Comparison of ENCODE assay signal across 12 mouse cellular contexts in genomic region chr13:63941170-63941569, GRCm38 (mm10).
"Had no signal": no experiment of that assay in that cellular context is flagged by ENCODE, and none has a peak within 500 bp of the region (broad histone marks: within the 10 kb centered on the region; RNA-seq: fewer than 3 reads in every experiment).

No protein-coding gene starts in this region.

- H3K27me3 ChIP-seq: limb, embryonic 15.5 days; liver, embryonic 12.5 days; megakaryocyte, embryonic 14.5 days had no signal

- H3K4me3 ChIP-seq: limb, embryonic 15.5 days; liver, embryonic 12.5 days; megakaryocyte, embryonic 14.5 days; midbrain, embryonic 13.5 days had no signal

- H3K9me3 ChIP-seq: limb, embryonic 15.5 days; liver, embryonic 12.5 days; megakaryocyte, embryonic 14.5 days; midbrain, embryonic 13.5 days had no signal

- H3K27ac ChIP-seq: limb, embryonic 15.5 days; liver, embryonic 12.5 days; midbrain, embryonic 13.5 days had no signal

- H3K4me2 ChIP-seq: limb, embryonic 15.5 days; liver, embryonic 12.5 days; lung, embryonic 14.5 days; midbrain, embryonic 13.5 days had no signal

- H3K36me3 ChIP-seq: limb, embryonic 15.5 days; liver, embryonic 12.5 days; midbrain, embryonic 13.5 days had no signal

- H3K4me1 ChIP-seq: megakaryocyte, embryonic 14.5 days had no signal

- ATAC-seq: liver, embryonic 12.5 days; midbrain, embryonic 13.5 days had no signal

- DNase-seq: kidney, postnatal 25 days; layer of hippocampus, postnatal 36 days; lung, embryonic 14.5 days; lung, postnatal 10 days; lung, postnatal 4 days; right cerebral cortex, postnatal 14 days; thymus, adult 2 months; thymus, postnatal 25 days had no signal

- H3K9ac ChIP-seq: limb, embryonic 15.5 days; liver, embryonic 12.5 days; lung, embryonic 14.5 days; midbrain, embryonic 13.5 days had no signal
